Mouse (Mus musculus): ENCODE measurements at regions not wholly inside any gene's neighbourhood (a gene's known extent, or its start where the extent isn't known, plus 50 kb on each side); places are given as distances from the start of the nearest gene placed in this dataset.

- DNase-seq (ENCODE audit: low read depth, low spot score) = no peak
Measured at GRCm38 (mm10) chr10:121150668-121151067, 116.9 kb downstream of the Wif1 start.

- no peak for DNase-seq (ENCODE audit: low read depth, low spot score)
Measured at GRCm38 (mm10) chr10:121153625-121154024, 119.9 kb downstream of the Wif1 start.

- DNase-seq (ENCODE audit: low read depth, low spot score) = no peak
Measured at GRCm38 (mm10) chr10:121160499-121160898, 126.7 kb downstream of the Wif1 start.

- no peak for DNase-seq (ENCODE audit: low read depth, low spot score)
Measured at GRCm38 (mm10) chr10:121161201-121161600, 127.4 kb downstream of the Wif1 start.

GRCm38 (mm10) chr10:121174022-121174421 lies 140.3 kb downstream of the Wif1 start:
- DNase-seq (ENCODE audit: low read depth, low spot score) = no peak

GRCm38 (mm10) chr10:121189139-121189538 lies 155.4 kb downstream of the Wif1 start:
- no peak for DNase-seq (ENCODE audit: low read depth, low spot score)

- no peak for DNase-seq (ENCODE audit: low read depth, low spot score)
Measured at GRCm38 (mm10) chr10:121199236-121199635, 151.8 kb downstream of the Tbc1d30 start.

- peak; percentile 26 for DNase-seq (ENCODE audit: low read depth, low spot score)
Measured at GRCm38 (mm10) chr10:121202531-121202930, 148.5 kb downstream of the Tbc1d30 start.

GRCm38 (mm10) chr10:121205551-121205950 lies 145.5 kb downstream of the Tbc1d30 start:
- DNase-seq (ENCODE audit: low read depth, low spot score) = no peak

- no peak for DNase-seq (ENCODE audit: low read depth, low spot score)
Measured at GRCm38 (mm10) chr10:121206002-121206742, 144.9 kb downstream of the Tbc1d30 start.

GRCm38 (mm10) chr10:121206743-121207039 lies 144.4 kb downstream of the Tbc1d30 start:
- no peak for DNase-seq (ENCODE audit: low read depth, low spot score)

Measured in ES-CJ7 (cell line).